Mouse (Mus musculus) brown adipose tissue, adult 24 weeks (tissue): ENCODE measurements at regions not wholly inside any gene's neighbourhood (a gene's known extent, or its start where the extent isn't known, plus 50 kb on each side); places are given as distances from the start of the nearest gene placed in this dataset.

ENCODE experiments used
- H3K27ac ChIP-seq: fragments of 200-500 bp; replicated peaks from 2 replicates; pipeline ENCODE4 v1.5.1; 2012; ENCODE audit warnings: low read depth, mild to moderate bottlenecking, low read length
- H3K4me1 ChIP-seq: fragments of 200-500 bp; 2 replicates; pipeline ENCODE4 v1.6.1; 2012; ENCODE audit warnings: low read length, mixed read lengths; ENCODE audit not compliant: control insufficient read depth, insufficient read depth, insufficient read length
- H3K4me3 ChIP-seq: fragments of 200-500 bp; 2 replicates; pipeline ENCODE4 v1.5.1; 2012; ENCODE audit warnings: low read depth, mild to moderate bottlenecking, low read length, moderate library complexity; ENCODE audit not compliant: insufficient read depth

DNA sequence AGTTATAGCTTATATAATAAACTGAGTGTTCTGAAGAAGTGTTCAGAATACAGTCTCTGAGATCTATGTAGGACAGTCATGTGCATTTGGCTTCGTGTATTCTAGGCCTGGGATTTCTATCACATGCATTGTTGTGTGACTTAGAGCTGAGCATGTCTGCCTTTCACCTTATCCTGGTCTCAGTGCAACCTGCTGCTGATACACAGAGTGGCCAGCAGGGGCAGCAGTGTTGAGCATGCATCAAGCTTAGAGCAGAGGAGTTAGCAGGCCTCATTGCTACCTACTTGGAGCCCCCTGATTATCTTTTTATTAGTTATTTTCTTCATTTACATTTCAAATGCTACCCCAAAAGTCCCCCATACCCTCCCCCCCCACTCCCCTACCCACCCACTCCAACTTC lies 229.1 kb upstream of the Camk1g start:
- Histone ChIP-seq H3K27ac (no peak overlapping the region), H3K4me1 (no peaks in the 10 kb centered on the region), H3K4me3 (no peak overlapping the region)

DNA sequence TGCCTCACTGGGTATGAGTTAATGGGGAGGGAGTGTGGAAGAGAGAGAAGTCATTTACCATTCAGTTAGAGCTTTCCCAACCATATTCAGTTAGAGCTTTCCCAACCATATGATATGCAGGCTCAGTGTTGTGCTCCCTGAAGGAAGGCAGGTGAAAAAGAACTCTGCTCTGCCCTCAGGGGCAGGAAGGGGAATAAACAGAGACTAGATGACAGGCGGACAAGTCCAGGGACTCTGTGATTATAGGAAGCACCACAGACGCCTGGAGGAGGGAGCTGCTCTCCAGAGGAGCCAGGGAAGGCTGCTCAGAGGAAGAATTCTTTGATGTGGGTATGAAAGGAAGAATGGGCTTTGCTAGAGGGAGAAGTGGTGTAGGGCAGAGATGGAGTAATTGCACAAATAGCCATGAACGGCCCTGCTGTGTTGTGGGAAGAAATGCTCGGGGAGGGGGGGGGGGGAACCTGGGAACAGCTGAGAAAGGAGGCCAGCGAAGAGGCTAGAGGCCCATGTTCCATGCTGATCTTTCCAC lies 220.3 kb upstream of the Camk1g start:
- no peaks in the 10 kb centered on the region for H3K4me1 ChIP-seq
- no peak overlapping the region for H3K27ac ChIP-seq
- no peak overlapping the region for H3K4me3 ChIP-seq

DNA sequence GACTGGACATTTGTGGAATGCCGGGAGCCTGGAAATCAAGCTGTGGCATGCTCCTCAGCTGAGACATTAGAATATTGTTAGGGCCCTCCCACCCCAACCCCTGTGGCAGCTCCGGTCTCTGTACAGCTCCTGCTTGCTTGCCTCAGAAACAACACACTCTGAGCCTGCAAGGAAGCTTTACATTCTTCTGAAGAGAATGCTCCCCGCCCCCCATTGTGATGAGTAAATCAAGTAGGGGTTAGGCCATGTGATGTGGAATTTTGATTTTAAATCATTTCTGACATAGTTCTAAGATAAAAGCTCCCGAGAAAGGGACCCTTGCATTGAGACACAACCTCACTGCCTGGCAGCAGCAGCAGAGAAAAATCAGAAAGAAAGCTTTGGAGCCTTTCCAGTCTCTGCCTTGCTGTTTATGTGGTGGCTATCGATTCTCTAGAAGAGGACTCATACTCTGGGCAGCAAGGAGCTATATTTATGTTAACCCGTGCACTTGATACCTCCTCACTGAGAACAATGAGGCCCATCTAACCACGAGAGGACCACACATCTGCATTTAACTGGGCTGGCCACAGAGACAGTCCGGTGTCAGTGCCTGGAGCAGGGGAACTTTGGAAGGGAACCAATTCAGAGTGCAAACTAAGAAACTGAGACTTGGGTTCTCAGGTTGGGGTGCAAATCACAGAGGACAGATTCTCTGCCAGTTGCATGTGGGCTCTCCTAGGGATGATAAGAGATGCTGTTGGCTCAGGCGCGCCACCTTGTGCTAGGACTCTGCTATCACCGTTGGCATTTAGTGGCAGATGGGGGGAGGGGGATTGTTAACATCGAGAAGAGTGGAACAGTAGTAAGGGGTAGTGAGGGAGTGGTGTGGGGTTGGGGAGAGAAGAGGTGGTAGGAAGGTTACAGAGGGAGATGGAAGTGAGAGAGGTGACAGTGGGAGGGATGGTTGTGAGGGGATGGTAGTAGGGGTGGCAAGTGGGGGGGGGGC lies 218.7 kb upstream of the Camk1g start:
- H3K4me3 ChIP-seq: no peak overlapping the region
- H3K4me1 ChIP-seq: no peaks in the 10 kb centered on the region
- no peak overlapping the region for H3K27ac ChIP-seq

DNA sequence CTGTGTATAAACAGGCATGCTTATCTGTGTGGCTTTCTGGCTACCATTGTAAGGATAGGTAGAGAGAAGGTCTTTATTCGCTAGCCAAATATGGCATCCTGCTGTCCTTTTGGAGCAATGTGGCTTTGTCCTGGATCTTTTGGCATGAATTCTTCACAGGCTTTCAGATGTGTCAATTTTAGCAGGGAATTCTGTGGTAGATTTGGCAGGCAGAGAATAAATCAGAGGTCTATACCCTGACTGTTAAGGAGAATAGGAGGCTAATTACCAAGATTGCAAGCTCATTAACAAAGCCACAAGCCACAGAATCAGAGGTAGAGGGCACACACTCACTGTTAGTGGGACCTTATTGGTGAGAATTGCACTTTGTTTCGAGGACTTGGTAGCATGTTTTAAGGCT lies 217.2 kb upstream of the Camk1g start:
- H3K27ac ChIP-seq: no peak overlapping the region
- H3K4me3 ChIP-seq: no peak overlapping the region
- H3K4me1 ChIP-seq: no peaks in the 10 kb centered on the region

DNA sequence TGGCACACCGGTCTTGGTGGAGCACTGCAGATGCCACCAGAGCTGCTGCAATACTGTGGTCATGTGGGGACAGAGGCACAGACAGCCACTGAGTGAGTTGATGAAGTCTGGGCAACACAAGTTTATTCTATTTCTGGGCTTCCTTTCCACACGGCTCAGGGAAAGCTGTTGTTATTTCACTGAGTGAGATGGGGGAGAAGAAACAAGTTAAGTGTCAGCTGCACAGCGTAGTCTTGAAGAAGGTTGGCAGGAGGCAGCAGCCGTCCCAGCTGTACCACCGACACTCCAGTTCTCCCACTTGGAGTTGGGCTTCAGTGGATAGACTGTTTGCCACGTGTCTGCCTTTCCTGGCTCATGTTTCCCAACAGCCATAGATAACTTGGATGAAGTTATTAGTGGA lies 216.8 kb upstream of the Camk1g start:
- Histone ChIP-seq H3K4me3 (no peak overlapping the region), H3K27ac (no peak overlapping the region), H3K4me1 (no peaks in the 10 kb centered on the region)

DNA sequence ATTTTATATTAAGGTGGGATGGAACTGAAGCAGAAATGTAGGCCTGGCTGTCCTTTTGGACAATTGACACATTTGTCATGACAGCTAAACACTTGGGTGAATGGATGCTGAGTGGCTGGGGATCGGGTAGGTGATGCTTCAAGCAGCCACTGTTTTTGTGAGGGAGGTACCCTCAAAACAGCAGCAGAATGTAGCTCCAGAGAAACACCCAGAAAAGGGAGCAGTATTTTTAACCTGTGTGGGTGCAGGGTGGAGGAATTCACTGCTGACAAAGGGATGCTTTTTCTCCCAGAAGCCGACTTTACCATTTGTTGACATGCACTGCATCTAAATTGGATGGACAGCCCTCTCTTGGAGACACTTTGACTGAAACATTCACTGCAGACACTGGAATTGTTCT lies 213.7 kb upstream of the Camk1g start:
- Histone ChIP-seq H3K4me1 (no peaks in the 10 kb centered on the region; the same call in 1 of the 2 replicates), H3K27ac (no peak overlapping the region), H3K4me3 (no peak overlapping the region)

DNA sequence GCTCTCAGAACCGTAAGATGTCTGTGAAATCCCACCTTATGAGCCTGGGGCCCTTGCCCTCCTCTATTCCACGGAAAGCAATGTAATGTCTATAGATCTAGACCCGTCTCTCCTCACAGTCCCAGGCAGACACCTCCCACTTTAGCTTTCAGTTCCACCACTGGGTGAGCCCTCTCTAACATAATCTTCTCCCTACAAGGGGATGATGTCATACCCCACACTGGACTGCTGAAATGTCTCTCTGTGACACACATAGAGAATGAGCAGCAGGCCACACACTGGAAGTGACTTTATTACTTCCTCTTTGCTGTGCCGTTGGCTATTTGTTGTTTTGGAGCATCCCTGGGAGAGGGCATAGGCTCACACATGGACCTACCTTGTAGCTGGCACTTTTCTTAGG lies 210.3 kb upstream of the Camk1g start:
- H3K4me3 ChIP-seq: no peak overlapping the region
- no peak overlapping the region for H3K27ac ChIP-seq
- no peaks in the 10 kb centered on the region; the same call in 1 of the 2 replicates for H3K4me1 ChIP-seq

DNA sequence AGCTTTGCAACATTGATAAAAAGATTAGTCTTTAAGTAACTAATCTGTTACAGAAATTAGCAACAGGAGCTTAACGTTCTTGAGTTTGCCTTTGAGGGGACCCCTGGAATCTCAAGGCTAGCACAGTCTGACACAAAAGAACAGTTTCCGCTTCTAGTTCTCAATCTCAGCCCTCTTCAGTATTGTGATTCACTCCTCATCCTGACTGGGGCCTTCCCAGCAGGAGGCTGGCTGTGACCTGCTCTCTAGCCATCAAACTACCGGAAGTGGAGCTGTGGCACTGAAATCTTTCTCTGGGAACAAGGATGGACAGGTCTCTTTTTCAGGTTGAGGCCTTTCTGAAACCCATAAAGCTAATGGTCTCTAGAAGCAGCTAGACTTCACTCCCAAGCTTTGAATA lies 209.6 kb upstream of the Camk1g start:
- Histone ChIP-seq H3K4me3 (no peak overlapping the region), H3K4me1 (no peaks in the 10 kb centered on the region; the same call in 1 of the 2 replicates), H3K27ac (no peak overlapping the region)

DNA sequence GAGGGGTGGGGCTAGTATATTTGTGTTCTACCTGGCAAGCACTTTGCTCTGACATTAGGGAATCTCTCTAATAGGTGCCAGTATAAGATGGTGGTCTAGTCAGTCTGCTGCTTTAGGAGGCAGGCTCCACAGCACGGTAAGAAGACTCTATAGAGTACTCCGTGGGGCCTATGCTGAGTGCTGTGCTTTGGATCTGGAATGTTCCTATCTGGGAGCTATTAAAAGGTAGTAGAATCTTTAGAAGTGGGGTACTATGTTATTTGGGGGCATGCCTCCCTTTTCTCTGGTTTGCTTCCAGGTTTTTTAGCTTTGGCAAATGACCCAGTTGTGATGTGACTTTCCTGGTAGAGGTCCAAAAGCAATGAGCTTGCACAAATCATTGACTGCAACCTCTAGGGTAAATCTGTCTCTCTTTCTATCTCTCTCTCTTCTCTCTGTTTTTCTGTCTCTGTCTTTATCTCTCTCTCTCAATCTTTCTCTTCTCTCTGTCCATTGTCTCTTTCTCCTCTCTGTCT lies 208.6 kb upstream of the Camk1g start:
- H3K4me1 ChIP-seq: no peaks in the 10 kb centered on the region; the same call in 1 of the 2 replicates
- H3K4me3 ChIP-seq: no peak overlapping the region
- no peak overlapping the region for H3K27ac ChIP-seq

DNA sequence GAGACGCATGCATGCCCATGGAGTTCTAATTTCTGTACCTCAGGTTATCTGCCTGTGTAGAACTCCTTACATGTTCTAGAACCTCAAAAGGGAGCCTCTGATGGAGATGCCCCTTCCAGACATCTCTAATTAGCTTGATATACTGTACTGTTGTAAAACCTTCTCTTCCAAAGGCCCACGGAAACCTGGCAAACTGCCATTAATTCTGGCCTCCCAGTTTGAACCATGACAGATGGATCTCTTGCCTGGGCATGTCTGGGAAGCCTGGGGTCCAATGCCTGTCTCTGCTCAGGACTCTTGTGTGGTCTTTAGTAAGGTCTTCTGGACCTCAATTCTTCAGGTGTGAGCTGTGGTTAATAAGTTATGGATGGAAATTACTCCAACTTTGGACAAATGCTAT lies 207.7 kb upstream of the Camk1g start:
- Histone ChIP-seq H3K27ac (no peak overlapping the region), H3K4me1 (no peaks in the 10 kb centered on the region; the same call in 1 of the 2 replicates), H3K4me3 (no peak overlapping the region)

DNA sequence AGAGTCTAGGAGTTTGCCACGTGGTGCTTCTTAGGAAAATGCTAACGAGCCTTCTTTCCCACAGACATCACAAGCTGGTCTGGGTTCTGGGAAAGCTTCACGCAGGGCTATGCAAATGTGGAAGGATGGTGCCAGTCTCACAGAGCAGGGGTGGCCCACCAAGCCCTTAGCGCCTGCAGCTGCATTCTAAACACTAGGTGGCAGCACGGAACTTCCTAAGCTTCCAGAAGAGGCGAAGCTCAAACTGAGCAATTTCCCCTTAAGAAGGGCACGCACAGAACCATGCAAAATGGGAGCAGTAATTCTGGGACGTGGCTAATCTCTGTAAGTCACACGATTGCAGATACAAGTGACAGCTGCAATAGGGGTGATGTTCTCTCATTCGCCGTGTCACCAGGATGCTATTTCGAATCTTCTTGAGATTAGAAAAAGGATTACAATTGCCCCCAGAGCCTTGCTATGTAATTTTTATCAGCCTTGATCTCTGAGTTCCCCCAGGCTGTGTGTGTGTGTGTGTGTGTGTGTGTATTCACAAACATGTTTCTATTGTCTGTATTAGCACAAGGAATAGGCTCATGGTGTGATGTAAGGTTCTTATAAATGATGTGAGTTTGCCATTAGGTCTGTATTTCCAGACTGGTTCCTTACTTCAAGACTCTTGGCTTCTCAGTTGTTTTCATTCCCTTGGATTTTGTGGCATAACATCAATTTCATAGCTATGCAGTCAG lies 206.1 kb upstream of the Camk1g start:
- Histone ChIP-seq H3K4me1 (no peaks in the 10 kb centered on the region; the same call in 1 of the 2 replicates), H3K27ac (no peak overlapping the region), H3K4me3 (no peak overlapping the region)

DNA sequence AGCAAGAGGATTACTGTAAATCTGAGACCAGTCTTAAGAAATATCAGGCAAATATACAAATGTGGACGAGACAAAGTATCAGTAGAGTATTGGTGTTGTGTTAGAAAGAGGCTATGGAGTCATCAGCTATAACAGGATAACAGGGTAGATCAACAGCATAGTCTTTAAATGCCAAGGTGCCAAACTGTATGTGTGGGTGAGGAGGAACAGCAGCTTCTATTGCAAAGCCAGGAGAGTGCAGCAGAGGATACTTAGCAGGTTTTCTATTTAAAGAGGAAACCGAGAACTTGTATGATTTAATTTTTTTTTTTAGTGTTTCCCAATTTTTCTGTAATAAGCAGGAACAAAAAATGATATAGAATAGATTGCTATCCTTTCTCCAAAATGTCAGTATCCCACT lies 202.7 kb upstream of the Camk1g start:
- Histone ChIP-seq H3K4me3 (no peak overlapping the region), H3K27ac (no peak overlapping the region), H3K4me1 (no peaks in the 10 kb centered on the region)

DNA sequence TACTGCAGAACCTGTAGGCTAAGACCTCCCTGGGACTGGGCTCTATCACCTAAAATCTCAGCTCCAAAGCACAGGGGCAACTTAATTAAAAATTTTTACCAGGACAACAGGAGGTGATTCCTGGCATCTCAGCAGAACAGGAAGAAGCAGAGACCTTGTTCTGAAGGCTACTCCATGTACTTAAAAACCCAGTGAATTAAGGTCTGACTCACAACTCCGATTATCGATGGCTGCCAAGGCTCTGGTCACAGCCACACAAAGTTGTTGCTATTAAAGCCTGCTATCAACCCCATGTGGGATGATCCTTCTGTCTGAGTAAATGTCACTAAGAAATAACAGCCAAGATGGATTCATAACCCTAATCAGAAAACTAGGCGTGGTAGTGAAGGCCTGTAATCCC lies 202.3 kb upstream of the Camk1g start:
- H3K4me1 ChIP-seq: no peaks in the 10 kb centered on the region
- no peak overlapping the region for H3K4me3 ChIP-seq
- H3K27ac ChIP-seq: no peak overlapping the region

DNA sequence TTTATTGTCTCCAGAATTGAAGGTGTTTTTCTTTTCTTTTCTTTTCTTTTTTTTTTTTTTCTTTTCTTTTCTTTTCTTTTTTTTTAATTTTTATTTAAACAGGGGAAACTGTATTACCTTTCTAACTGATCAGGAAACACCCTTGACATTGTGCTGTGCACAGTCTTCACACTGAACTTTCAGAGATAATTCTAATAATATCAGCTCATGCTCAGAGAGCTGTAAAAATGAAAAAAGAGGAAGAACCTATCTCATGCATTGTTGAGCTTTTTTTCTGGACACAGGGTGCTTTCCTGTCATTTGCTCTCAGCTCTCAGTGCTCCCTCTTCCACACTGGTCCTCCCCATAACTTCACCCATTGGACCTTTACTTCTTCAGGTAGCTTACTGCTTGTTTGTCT lies 201.0 kb upstream of the Camk1g start:
- H3K4me1 ChIP-seq: no peaks in the 10 kb centered on the region
- no peak overlapping the region for H3K4me3 ChIP-seq
- no peak overlapping the region for H3K27ac ChIP-seq

DNA sequence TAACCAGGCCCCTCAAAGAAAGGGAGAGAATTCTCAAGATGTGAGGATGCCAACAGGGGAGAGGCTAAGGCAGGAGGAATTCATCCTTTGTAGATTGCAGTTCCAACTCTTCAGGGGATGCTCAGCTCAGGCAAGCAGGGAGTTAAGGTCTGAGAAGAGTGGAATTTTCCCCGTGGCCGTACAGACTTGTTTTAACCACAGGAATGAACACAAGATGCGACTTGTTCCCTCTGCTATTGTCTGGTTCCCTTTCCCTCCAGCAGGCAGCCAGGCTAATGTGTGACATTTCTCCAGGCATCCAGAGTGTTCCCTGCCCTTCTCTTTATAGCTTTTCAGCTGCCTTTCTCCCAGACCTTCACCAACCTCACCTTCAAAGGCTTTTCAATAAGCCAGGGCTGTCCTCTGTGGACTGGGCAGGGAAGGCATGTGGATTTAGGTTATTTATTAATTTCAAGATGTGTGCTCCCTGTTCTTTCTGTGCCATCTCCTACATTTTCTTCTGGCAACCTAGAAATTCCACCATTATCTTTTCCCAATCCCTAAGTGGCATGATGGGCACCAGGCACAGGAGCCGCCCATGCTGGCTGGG lies 198.6 kb upstream of the Camk1g start:
- Histone ChIP-seq H3K4me1 (no peaks in the 10 kb centered on the region), H3K27ac (no peak overlapping the region), H3K4me3 (no peak overlapping the region)
